Mouse (Mus musculus) testis, adult 2 months (tissue): ENCODE results near the gene Gmps.

Experiments
- CTCF ChIP-seq: fragments of 200-500 bp; IDR thresholded peaks from 2 replicates; pipeline ENCODE4 v1.5.1; 2012; ENCODE audit warnings: low read depth, mild to moderate bottlenecking, inconsistent platforms, low read length, moderate library complexity; ENCODE audit not compliant: control insufficient read depth, insufficient read depth, insufficient replicate concordance
- POLR2A ChIP-seq: fragments of 200-500 bp; IDR thresholded peaks from 2 replicates; pipeline ENCODE4 v1.6.1; 2012; ENCODE audit warnings: low read depth, mild to moderate bottlenecking, inconsistent platforms, low read length, moderate library complexity; ENCODE audit not compliant: control insufficient read depth

GRCm38 (mm10) chr3:63986656-63987055 is 10.8 kb downstream of the Gmps start:
- TF ChIP-seq POLR2A (no peak), CTCF (no peak)
